Mouse (Mus musculus) liver, postnatal 0 days (tissue): ENCODE measurements around the gene Ppp1r13b.

Source experiments
- CTCF ChIP-seq: sonication (generic); IDR thresholded peaks from 2 replicates; pipeline ENCODE4 v1.5.1; 2016; ENCODE audit warnings: antibody characterized with exemption, low read depth
- EP300 ChIP-seq: IDR thresholded peaks from 2 replicates; pipeline ENCODE4 v1.6.1; 2016; ENCODE audit warnings: antibody characterized with exemption, low read depth, mild to moderate bottlenecking

- TF ChIP-seq EP300 (no peak), CTCF (no peak)
Observed at GRCm38 (mm10) chr12:111848300-111848798, 59.6 kb downstream of the Ppp1r13b start.
